Mouse (Mus musculus) heart, embryonic 16.5 days (tissue): ENCODE measurements around the gene Tmem110. TPM values are rescaled to one million over a fixed set of nuclear protein-coding genes. Genes with fewer than 3 reads are reported as not detected.

Source experiments
- ATAC-seq: fragments of 200-750 bp; cut with Nextera tagmentation; replicated peaks from 2 replicates; pipeline ENCODE4 v1.8.0; 2017; ENCODE audit warnings: moderate number of reproducible peaks; ENCODE audit not compliant: insufficient read depth, low FRiP score; ENCODE audit errors: extremely low read depth
- H3K27ac ChIP-seq: fragments of 300-500 bp; sonication (generic); 2 replicates; pipeline ENCODE4 v1.5.1; 2014; ENCODE audit warnings: mild to moderate bottlenecking, low read length, control low read depth, moderate library complexity
- H3K27me3 ChIP-seq: fragments of 300-500 bp; sonication (generic); 2 replicates; pipeline ENCODE4 v1.6.1; 2014; ENCODE audit warnings: low read length, mixed read lengths; ENCODE audit not compliant: control insufficient read depth, insufficient read depth
- H3K36me3 ChIP-seq: fragments of 300-500 bp; sonication (generic); 2 replicates; pipeline ENCODE4 v1.6.1; 2014; ENCODE audit not compliant: control insufficient read depth, insufficient read depth
- H3K4me1 ChIP-seq: fragments of 300-500 bp; sonication (generic); 2 replicates; pipeline ENCODE4 v1.6.1; 2014; ENCODE audit warnings: low read length, mixed read lengths; ENCODE audit not compliant: control insufficient read depth, insufficient read depth
- H3K4me2 ChIP-seq: fragments of 300-500 bp; sonication (generic); 2 replicates; pipeline ENCODE4 v1.6.1; 2014; ENCODE audit warnings: low read depth, mild to moderate bottlenecking, control low read depth, low read length
- H3K4me3 ChIP-seq: fragments of 300-500 bp; sonication (generic); 2 replicates; pipeline ENCODE4 v1.5.1; 2014; ENCODE audit warnings: mild to moderate bottlenecking, control low read depth, low read length
- H3K9ac ChIP-seq: fragments of 300-500 bp; sonication (generic); 2 replicates; pipeline ENCODE4 v1.6.1; 2014; ENCODE audit warnings: low read length, control low read depth
- H3K9me3 ChIP-seq: fragments of 300-500 bp; sonication (generic); replicated peaks from 2 replicates; pipeline ENCODE4 v1.6.1; 2016; ENCODE audit warnings: low read length; ENCODE audit not compliant: control insufficient read depth
- WGBS: fragments of 180-500 bp; shearing (Covaris S2); extraction: QIAGEN DNeasy Blood & Tissue Kit; methylation state at CpG from one replicate; pipeline ENCODE4 v1.1.7; 2014; 5-methylcytosine and 5-hydroxymethylcytosine counted together
- polyA plus RNA-seq: library from polyadenylated mRNA; unstranded; fragments of >200 nt; fragmentation: Nextera tagmentation; extraction: Ambion mirVana; gene quantifications from 2 replicates; pipeline ENCODE4 v1.2.1, GENCODE M21; 2015

The Tmem110 gene
- polyA plus RNA-seq, 1 experiment from 2014 or later, result 13.2 TPM

DNA sequence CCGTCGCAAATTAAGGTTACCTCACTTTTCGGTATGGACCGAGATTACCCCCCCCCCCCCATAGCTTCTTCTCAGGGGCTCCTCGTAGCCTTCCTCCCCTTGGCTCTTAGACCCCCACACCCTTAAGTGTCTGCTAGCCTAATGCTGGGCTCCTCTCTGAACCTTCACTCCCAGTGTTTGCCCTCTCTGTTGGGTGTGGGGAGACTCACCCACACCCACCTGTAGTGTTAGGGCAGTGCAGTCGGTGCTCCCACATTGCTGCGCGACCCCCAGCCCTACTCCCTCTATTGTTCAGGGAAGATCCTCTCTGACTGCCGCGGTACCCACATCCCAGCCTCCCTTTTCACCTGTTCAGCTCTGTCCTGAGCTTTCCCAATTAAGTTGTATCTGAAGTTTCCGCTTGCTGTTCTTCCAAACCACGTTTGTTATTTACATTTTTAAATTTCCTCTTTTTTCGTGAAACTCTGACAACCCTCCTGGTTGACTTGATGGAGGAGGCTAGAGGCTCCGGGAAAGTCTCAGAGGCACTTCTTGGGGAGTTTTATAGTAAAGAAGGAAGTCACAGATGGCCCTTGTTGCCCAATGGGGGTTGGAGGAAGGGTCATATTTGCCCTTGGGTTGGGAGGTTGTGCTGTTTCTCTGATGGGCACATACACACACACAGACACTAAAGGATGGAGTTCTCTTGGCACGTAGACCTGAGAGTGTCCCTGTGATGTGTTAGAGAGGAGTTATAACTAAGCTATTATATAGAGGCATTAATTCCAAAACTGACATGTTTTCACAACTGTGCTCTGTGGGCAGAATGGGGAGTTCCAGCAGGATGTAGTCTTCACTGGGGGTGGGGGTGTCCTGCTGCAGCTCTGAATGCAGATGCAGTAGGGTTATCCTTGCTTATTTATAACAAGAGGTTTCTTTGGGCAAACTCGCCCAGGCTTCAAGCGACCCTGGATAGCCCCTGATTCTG is 1.1 kb downstream of the Tmem110 start:
- Histone ChIP-seq H3K36me3 (no peaks in the 10 kb centered on the region), H3K4me3 (peak overlapping the region; percentile 80), H3K9me3 (no peaks in the 10 kb centered on the region), H3K27ac (no peak overlapping the region), H3K9ac (peak overlapping the region; percentile 86), H3K4me2 (peak overlapping the region; percentile 75), H3K27me3 (no peaks in the 10 kb centered on the region), H3K4me1 (peaks cover 37% of the 10 kb centered on the region)
- no peak for ATAC-seq
- WGBS, result 22% methylated on average over 17 of the region's 17 CpGs

DNA sequence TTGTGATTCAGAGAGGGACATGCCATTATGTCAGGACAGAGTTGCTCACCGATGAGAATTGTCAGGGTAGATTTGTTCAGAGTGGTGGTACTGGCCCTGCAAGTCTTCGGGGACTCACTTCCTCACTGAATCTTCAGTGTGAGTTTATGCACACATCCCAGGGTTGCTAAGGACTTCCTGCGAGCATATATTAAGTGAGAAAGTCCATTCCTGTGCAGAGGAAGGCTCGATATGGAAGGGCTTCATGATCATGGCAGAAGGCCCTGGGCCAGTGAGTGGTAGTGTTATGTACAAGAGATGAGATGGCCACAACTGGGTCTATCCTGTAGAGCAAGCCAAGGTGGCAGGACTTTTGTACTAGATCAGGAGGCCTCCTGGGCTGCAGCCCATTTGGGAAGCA is 2.1 kb downstream of the Tmem110 start:
- no peaks in the 10 kb centered on the region for H3K36me3 ChIP-seq
- H3K27me3 ChIP-seq, result no peaks in the 10 kb centered on the region
- no peaks in the 10 kb centered on the region for H3K9me3 ChIP-seq
- no peak overlapping the region for H3K9ac ChIP-seq
- no peak for ATAC-seq
- 79% methylated on average over 4 of the region's 4 CpGs for WGBS
- H3K4me3 ChIP-seq, result no peak overlapping the region
- H3K4me1 ChIP-seq, result peaks cover 40% of the 10 kb centered on the region
- H3K4me2 ChIP-seq, result no peak overlapping the region
- H3K27ac ChIP-seq, result 0 out of 2 replicates have a peak overlapping the region, but pooled peaks have one; percentile 12

DNA sequence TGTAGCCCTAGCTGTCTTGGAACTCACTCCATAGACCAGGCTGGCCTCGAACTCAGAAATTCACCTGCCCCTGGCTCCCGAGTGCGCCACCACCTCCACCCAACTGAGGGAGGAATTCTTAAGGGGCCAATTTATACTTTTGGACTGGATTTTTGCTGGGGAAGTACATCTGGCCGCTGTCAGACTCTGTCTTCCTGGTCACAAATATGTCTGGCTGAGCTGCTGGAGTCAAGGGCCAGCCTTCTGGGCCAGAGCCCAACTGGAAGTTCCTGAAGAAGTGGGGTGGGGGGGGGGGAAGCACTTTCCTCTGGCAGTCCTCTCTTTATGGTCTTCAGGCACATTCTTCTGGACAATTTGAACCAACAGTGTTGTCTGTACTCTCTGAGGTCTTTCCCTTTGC is 2.7 kb downstream of the Tmem110 start:
- Histone ChIP-seq H3K36me3 (no peaks in the 10 kb centered on the region), H3K4me1 (peaks cover 40% of the 10 kb centered on the region), H3K27me3 (no peaks in the 10 kb centered on the region), H3K4me3 (no peak overlapping the region), H3K27ac (no peak overlapping the region; the same call in 1 of the 2 replicates), H3K9me3 (no peaks in the 10 kb centered on the region), H3K4me2 (no peak overlapping the region), H3K9ac (no peak overlapping the region)
- WGBS, result 55% methylated on average over 4 of the region's 4 CpGs
- no peak for ATAC-seq

DNA sequence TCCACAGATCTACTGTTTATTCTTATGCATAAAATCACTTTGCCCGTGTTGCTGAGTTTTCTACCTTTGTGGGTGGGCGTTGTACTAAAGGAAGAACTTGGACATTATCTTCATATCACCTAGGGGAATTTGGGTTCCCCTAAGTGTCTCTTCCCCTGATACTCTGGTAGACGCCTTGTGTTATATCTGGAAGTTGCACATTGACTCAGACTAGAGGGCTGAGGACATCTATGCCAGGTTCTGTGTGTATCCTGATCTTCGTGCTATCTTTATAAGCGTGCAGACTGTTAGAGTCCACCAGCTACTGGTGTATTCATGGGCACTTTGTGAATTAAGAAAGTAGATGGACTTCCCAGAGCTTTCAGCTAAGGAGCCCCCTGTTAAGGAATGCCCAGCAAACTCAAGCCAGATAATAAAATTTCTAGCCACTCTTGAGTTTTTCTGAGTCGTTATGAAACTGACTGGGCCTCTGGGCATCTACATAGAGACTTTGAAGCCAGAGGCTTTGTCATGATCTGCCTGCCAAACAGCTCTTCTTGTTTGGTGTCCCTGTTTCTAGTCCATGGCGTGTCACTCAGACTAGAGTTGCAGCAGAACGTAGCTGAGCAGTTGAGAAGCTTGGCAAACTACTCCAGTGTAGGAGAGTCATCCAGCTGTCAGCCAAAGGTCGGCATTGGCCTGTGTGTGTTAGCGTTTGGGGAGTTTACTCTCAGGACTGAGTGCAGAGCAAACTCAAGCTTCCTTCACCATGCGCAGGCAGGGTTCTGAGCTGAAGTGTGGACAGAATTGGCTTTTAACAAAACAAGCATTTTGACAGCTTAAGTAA is 3.5 kb downstream of the Tmem110 start:
- ATAC-seq, result no peak; the same call in 1 of the 2 replicates
- H3K4me3 ChIP-seq, result 0 out of 2 replicates have a peak overlapping the region, but pooled peaks have one; percentile 3
- 43% methylated on average over 11 of the region's 11 CpGs for WGBS
- H3K9me3 ChIP-seq, result no peaks in the 10 kb centered on the region
- peaks cover 40% of the 10 kb centered on the region for H3K4me1 ChIP-seq
- peak overlapping the region; percentile 76 for H3K27ac ChIP-seq
- H3K27me3 ChIP-seq, result no peaks in the 10 kb centered on the region
- peak overlapping the region; percentile 49 for H3K4me2 ChIP-seq
- H3K9ac ChIP-seq, result peak overlapping the region; percentile 0; the same call in 1 of the 2 replicates
- no peaks in the 10 kb centered on the region for H3K36me3 ChIP-seq

DNA sequence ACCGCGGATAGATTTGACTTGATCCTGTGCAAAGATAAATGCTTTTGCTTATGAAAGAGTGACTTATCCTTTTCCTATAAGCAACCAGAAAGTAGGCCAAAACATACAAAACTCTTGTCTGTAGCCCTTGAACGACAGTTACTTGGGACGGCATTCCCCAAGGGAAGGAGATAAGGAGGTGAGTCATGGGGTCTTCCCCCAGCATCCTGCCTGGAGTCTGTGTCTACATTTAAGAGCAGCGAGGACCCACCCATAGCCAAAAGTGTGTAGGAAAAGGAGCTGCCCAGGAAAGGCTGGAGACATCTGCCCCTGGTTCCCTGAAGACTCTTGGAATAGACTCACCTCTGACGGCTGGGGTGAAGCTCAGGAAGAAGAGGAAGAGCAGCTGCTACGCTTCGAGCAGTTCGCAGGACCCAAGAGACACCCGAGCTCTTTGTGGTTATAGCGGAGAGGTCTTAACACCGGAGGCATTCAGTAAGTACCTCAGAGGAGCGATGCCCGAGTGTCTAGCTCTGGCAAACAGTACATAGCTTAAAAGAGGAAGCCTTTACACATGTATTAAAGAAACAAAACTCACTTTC is 12.1 kb downstream of the Tmem110 start:
- Histone ChIP-seq H3K9me3 (no peaks in the 10 kb centered on the region), H3K27ac (0 out of 2 replicates have a peak overlapping the region, but pooled peaks have one; percentile 4), H3K27me3 (no peaks in the 10 kb centered on the region), H3K9ac (no peak overlapping the region), H3K4me1 (peaks cover 8% of the 10 kb centered on the region; the same call in 1 of the 2 replicates), H3K4me3 (no peak overlapping the region), H3K36me3 (no peaks in the 10 kb centered on the region), H3K4me2 (no peak overlapping the region)
- 56% methylated on average over 14 of the region's 14 CpGs for WGBS
- no peak for ATAC-seq

DNA sequence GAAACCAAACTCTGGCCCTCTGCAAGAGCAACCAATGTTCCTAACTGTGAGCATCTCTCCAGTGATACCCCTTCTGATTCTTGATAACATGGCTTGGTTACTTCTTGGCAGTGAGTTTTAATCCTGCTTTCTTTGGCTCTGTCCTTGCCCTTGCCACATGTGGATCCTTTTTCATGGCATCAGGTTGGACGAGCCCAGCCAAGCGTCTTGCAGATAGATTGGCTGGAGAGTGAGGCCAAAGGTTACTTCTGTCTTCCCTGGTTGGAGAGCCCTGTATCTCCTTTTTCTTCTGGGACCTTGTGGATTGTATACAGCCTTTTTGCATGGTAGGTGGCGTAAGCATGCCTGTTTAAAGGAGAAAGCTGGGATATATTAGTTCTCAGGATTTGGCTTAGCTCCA is 18.3 kb downstream of the Tmem110 start:
- Histone ChIP-seq H3K27ac (no peak overlapping the region), H3K27me3 (no peaks in the 10 kb centered on the region), H3K4me1 (no peaks in the 10 kb centered on the region), H3K4me2 (no peak overlapping the region), H3K9me3 (no peaks in the 10 kb centered on the region), H3K9ac (no peak overlapping the region), H3K36me3 (no peaks in the 10 kb centered on the region), H3K4me3 (no peak overlapping the region)
- 88% methylated on average over 3 of the region's 3 CpGs for WGBS
- no peak for ATAC-seq

DNA sequence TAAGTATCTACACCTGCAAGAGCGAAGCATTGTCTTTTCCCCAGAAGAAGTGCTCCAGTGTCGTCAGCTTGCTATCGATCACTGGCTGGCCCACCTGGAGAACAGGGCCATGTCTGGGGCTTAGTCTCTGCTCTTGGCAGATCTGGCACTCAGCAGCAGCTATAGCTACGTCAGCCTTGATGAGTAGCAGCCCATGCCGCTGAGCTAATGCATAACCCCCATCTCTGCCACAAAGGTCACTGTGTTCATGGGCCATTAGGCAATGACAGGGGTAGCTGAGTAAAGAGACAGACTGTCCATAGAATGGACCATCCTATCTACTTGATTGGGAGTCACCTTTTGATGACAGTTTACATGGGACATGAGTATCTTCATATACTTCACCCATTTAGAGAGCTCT is 25.1 kb downstream of the Tmem110 start:
- no peak for ATAC-seq
- no peaks in the 10 kb centered on the region for H3K36me3 ChIP-seq
- H3K27me3 ChIP-seq, result no peaks in the 10 kb centered on the region
- no peaks in the 10 kb centered on the region for H3K4me1 ChIP-seq
- no peak overlapping the region for H3K4me2 ChIP-seq
- no peak overlapping the region for H3K9ac ChIP-seq
- H3K4me3 ChIP-seq, result no peak overlapping the region
- no peaks in the 10 kb centered on the region for H3K9me3 ChIP-seq
- 91% methylated on average over 5 of the region's 5 CpGs for WGBS
- no peak overlapping the region for H3K27ac ChIP-seq

DNA sequence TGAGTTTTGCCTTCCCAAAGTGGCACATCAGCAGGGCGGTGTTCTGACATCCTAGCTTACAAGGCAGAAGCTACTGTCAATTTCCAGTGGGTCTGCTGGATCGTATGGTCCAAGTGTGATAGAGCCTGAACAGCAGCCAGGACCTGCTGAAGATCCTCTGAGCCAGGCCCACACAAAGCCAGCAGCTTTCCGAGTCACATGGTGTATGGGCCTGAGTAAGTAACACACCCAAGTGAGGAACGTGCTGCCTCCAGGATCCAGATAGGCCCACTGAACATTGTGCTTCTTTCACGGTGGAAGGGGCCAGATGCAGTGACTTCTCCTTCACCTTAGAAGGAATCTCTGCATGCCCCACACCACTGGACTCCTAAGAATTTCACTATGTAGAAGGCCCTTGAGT is 26.9 kb downstream of the Tmem110 start:
- 77% methylated on average over 5 of the region's 5 CpGs for WGBS

More for the DNA sequence above, 26.9 kb downstream of the Tmem110 start:
- Histone ChIP-seq H3K9me3 (no peaks in the 10 kb centered on the region), H3K4me2 (no peak overlapping the region), H3K27ac (no peak overlapping the region), H3K9ac (no peak overlapping the region), H3K4me3 (no peak overlapping the region), H3K4me1 (no peaks in the 10 kb centered on the region), H3K36me3 (no peaks in the 10 kb centered on the region), H3K27me3 (no peaks in the 10 kb centered on the region)
- 0 out of 2 replicates have a peak, but pooled peaks have one; percentile 28 for ATAC-seq
